10 mouse cellular contexts compared by ENCODE assay signal in the genomic region with DNA sequence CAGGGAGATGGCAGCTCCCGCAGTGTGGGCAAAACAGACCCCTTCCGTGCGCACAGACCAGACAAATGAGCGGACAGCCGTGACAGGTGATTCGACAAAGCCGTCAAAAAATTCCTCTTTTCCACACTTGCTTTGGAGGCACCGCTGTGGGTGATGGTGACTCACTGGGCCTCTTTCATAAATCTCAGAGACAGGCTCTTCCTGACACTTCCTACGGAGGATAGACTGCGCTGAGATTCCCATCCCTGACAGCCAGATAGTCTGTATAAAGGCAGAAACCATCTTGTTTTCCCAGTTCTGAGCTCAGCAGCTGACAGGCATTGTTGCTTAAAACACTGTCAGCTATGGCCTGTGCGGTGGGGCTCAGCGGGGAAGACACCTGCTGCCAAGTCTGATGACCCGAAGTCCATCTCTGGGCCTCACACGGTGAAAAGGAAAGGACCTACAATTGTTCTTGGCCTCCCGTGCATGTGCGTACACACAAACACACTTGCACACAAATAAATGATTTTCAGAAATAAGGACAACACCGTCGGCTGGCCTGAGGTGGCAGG. TPM values are rescaled to one million over a fixed set of nuclear protein-coding genes. Genes with fewer than 3 reads are reported as not detected.
DNase-seq lines count a peak whose midpoint lies in the region; ATAC-seq lines count a peak whose summit lies in the region.
"Had no signal": no experiment of that assay in that cellular context is flagged by ENCODE, and none has a peak within 500 bp of the region (broad histone marks: within the 10 kb centered on the region; RNA-seq: fewer than 3 reads in every experiment).

No protein-coding gene starts in this region.

- WGBS in hindbrain, embryonic 10.5 days, result 39% methylated on average over 18 of the region's 18 CpGs
- WGBS in midbrain, embryonic 15.5 days, result 20% methylated on average over 18 of the region's 18 CpGs

- H3K27me3 ChIP-seq in hindbrain, embryonic 10.5 days (ENCODE audit: insufficient read depth, poor library complexity, severe bottlenecking), result peaks cover 66% of the 10 kb centered on the region
- H3K27me3 ChIP-seq in midbrain, embryonic 15.5 days (replicated peaks), result no peaks in the 10 kb centered on the region

- no peak overlapping the region for H3K9ac ChIP-seq in midbrain, embryonic 15.5 days

- DNase-seq in kidney, adult 9 months, result peak; percentile 23
- no peak for DNase-seq in kidney, postnatal 25 days
- DNase-seq in cerebellum, postnatal 25 days, result peak; percentile 67 to 71
- no peak for DNase-seq in hindbrain, embryonic 10.5 days (ENCODE audit: low spot score)
- no peak for DNase-seq in gastrocnemius, postnatal 14 days
- DNase-seq in ovary, postnatal 14 days (ENCODE audit: low spot score), result no peak
- no peak for DNase-seq in frontal cortex, postnatal 10 days (ENCODE audit: low spot score in 2 of 2)
- DNase-seq: lung, adult 18-20 months; thymus, postnatal 36 days had no signal

- peaks cover 67% of the 10 kb centered on the region for H3K4me1 ChIP-seq in hindbrain, embryonic 10.5 days (replicated peaks)
- peaks cover 51% of the 10 kb centered on the region for H3K4me1 ChIP-seq in midbrain, embryonic 15.5 days

- H3K4me3 ChIP-seq in hindbrain, embryonic 10.5 days, result peak overlapping the region; percentile 35
- H3K4me3 ChIP-seq in midbrain, embryonic 15.5 days, result no peak overlapping the region

- intact Hi-C loops in gastrocnemius, postnatal 14 days (cut with DNase I; ENCODE audit: low total_unique reads), result no loop called here

- peak overlapping the region; percentile 69 for H3K27ac ChIP-seq in hindbrain, embryonic 10.5 days
- H3K27ac ChIP-seq in midbrain, embryonic 15.5 days, result peak overlapping the region; percentile 70

- H3K36me3 ChIP-seq in hindbrain, embryonic 10.5 days, result no peaks in the 10 kb centered on the region
- no peaks in the 10 kb centered on the region for H3K36me3 ChIP-seq in midbrain, embryonic 15.5 days (replicated peaks)

- H3K9me3 ChIP-seq in hindbrain, embryonic 10.5 days, result no peaks in the 10 kb centered on the region
- H3K9me3 ChIP-seq in midbrain, embryonic 15.5 days, result no peaks in the 10 kb centered on the region

- ATAC-seq in midbrain, embryonic 15.5 days (replicated peaks), result peak; percentile 27; the same call in 1 of the 2 replicates

- H3K4me2 ChIP-seq in midbrain, embryonic 15.5 days, result peak overlapping the region; percentile 44

RNA-seq across cellular contexts. Expression of a gene that starts 43.4 kb away (rescaled TPM):
- polyA plus RNA-seq in hindbrain, embryonic 10.5 days (2016; fragmentation: Nextera tagmentation; extraction: Ambion mirVana), result 3.7 and 4.1 TPM in 2 replicates
- polyA plus RNA-seq in midbrain, embryonic 15.5 days (2015; fragmentation: Nextera tagmentation; extraction: Ambion mirVana), result 3.8 and 4.3 TPM in 2 replicates
- total RNA-seq in gastrocnemius, postnatal 14 days (2021), result 1 to 10 TPM; 7.9 to 9.5 TPM

Comparison
In these comparisons a context has a peak if more than half of its experiments do, and no peak if none do; other contexts are left out.
1. DNase-seq: peak in kidney, adult 9 months (single experiment) and cerebellum, postnatal 25 days (2 of 2); none in kidney, postnatal 25 days (0 of 2), hindbrain, embryonic 10.5 days (single experiment), gastrocnemius, postnatal 14 days (single experiment), ovary, postnatal 14 days (single experiment) and frontal cortex, postnatal 10 days (0 of 2).